Mouse (Mus musculus): Measurements from ENCODE around the gene Gm17409.

Gene Gm17409

GRCm38 (mm10) chr2:58469816-58470215, at the start of gene Gm17409:
Gene Gm17409 (plus strand): TSS chr2:58470116.
- DNase-seq (ENCODE audit: extremely low read depth, low read depth), result no peak

GRCm38 (mm10) chr2:58423319-58423718, 46.6 kb upstream of the Gm17409 start:
- no peak for DNase-seq (ENCODE audit: extremely low read depth, low read depth)

GRCm38 (mm10) chr2:58425436-58426004, 44.4 kb upstream of the Gm17409 start:
- DNase-seq (ENCODE audit: extremely low read depth, low read depth), result no peak

GRCm38 (mm10) chr2:58432211-58432610, 37.7 kb upstream of the Gm17409 start:
- no peak for DNase-seq (ENCODE audit: extremely low read depth, low read depth)

GRCm38 (mm10) chr2:58433317-58433716, 36.6 kb upstream of the Gm17409 start:
- no peak for DNase-seq (ENCODE audit: extremely low read depth, low read depth)

- no peak for DNase-seq (ENCODE audit: extremely low read depth, low read depth)
Measured at GRCm38 (mm10) chr2:58434438-58434837, 35.5 kb upstream of the Gm17409 start.

- DNase-seq (ENCODE audit: extremely low read depth, low read depth), result no peak
Measured at GRCm38 (mm10) chr2:58435507-58435906, 34.4 kb upstream of the Gm17409 start.

GRCm38 (mm10) chr2:58436911-58437310, 33.0 kb upstream of the Gm17409 start:
- no peak for DNase-seq (ENCODE audit: extremely low read depth, low read depth)

- DNase-seq (ENCODE audit: extremely low read depth, low read depth), result no peak
Measured at GRCm38 (mm10) chr2:58443163-58443562, 26.8 kb upstream of the Gm17409 start.

- no peak for DNase-seq (ENCODE audit: extremely low read depth, low read depth)
Measured at GRCm38 (mm10) chr2:58447001-58447400, 22.9 kb upstream of the Gm17409 start.

GRCm38 (mm10) chr2:58454095-58454865, 15.6 kb upstream of the Gm17409 start:
- no peak for DNase-seq (ENCODE audit: extremely low read depth, low read depth)

- no peak for DNase-seq (ENCODE audit: extremely low read depth, low read depth)
Measured at GRCm38 (mm10) chr2:58456843-58457487, 13.0 kb upstream of the Gm17409 start.

- no peak for DNase-seq (ENCODE audit: extremely low read depth, low read depth)
Measured at GRCm38 (mm10) chr2:58457488-58457865, 12.4 kb upstream of the Gm17409 start.

GRCm38 (mm10) chr2:58458820-58459371, 11.0 kb upstream of the Gm17409 start:
- DNase-seq (ENCODE audit: extremely low read depth, low read depth), result no peak

- DNase-seq (ENCODE audit: extremely low read depth, low read depth), result no peak
Measured at GRCm38 (mm10) chr2:58470290-58470689, 374 bp downstream of the Gm17409 start.

GRCm38 (mm10) chr2:58475578-58475977, 5.7 kb downstream of the Gm17409 start:
- DNase-seq (ENCODE audit: extremely low read depth, low read depth), result no peak

- DNase-seq (ENCODE audit: extremely low read depth, low read depth), result peak; percentile 5
Measured at GRCm38 (mm10) chr2:58476956-58477715, 7.2 kb downstream of the Gm17409 start.

GRCm38 (mm10) chr2:58478144-58478543, 8.2 kb downstream of the Gm17409 start:
- no peak for DNase-seq (ENCODE audit: extremely low read depth, low read depth)

- no peak for DNase-seq (ENCODE audit: extremely low read depth, low read depth)
Measured at GRCm38 (mm10) chr2:58479536-58479935, 9.6 kb downstream of the Gm17409 start.

GRCm38 (mm10) chr2:58480764-58481163, 10.8 kb downstream of the Gm17409 start:
- no peak for DNase-seq (ENCODE audit: extremely low read depth, low read depth)

GRCm38 (mm10) chr2:58481450-58482100, 11.7 kb downstream of the Gm17409 start:
- DNase-seq (ENCODE audit: extremely low read depth, low read depth), result no peak
